Mouse (Mus musculus) urinary bladder, postnatal 25 days (tissue): Measurements from ENCODE around the gene Aqp11.

Experiments used
- DNase-seq: peaks from one replicate; pipeline ENCODE4 v3.0.0; 2022; ENCODE audit warnings: low spot score

Gene Aqp11

GRCm38 (mm10) chr7:97747787-97748497 is 9.9 kb upstream of the Aqp11 start:
- peak; percentile 78 for DNase-seq

- no peak for DNase-seq
Observed at GRCm38 (mm10) chr7:97747176-97747707, 9.2 kb upstream of the Aqp11 start.

DNA sequence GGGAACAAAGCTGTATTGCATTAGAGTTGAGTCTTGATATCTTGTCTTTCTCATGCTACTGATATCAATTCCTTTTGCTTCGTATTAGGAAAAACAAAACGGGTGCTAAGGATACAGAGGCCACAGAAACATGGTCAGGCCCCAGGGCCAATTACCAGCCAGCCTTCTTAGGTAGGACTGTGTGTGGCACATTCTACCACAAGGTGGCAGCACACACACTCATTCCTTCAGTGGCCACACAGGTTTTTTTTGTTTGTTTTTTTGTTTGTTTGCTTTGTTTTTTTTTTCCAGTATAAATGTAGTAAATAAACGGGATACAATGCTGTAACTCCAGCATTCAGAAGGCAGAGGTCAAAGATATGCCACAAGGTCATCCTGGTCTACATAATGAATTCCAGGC is 7.2 kb upstream of the Aqp11 start:
- DNase-seq = peak; percentile 46

DNA sequence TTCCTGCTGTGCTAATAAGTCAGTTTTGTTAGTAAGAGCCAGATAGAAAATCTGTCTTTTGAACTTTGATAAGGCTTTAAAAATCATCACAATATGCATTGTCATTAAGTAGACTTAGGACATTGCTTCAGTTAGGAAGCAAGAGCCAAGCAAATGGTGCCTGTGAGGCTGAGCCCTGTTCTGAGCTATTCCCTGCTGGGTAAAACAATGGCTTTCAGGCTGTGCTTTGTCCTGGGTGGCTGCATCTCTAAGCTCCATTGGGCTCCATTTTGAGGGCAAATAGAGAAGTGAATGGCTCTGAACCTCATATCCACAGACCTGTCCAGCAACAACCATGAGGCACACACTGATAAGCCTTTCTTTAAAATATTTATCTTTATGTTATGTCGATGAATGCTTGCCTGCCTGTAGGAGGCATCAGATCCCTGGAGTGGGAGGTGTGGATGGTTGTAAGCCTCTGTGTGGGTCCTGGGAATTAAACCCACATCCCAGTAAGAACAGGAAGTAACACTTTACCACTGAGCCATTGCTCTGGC is 3.7 kb upstream of the Aqp11 start:
- no peak for DNase-seq

- DNase-seq = no peak
Observed at GRCm38 (mm10) chr7:97740948-97741347, 2.9 kb upstream of the Aqp11 start.

DNA sequence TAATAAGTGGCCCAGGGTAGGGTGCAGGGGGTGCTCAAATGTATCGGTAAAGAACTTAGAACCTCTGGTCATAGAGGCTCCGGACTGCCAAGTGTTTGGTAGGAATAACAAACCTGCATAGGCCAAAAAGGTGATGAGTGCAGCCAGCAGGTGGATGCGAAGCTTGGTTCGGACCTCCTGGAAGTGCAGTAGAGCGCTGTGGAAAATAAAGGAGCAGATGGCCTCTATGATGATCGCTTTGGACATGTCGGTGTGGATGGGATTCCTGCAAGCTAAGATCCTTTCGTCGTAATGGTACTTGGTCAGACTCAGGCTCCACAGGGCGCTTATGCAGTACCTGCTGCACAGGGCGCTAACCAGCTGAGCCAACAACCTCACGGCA is 842 bp downstream of the Aqp11 start:
- no peak for DNase-seq

DNA sequence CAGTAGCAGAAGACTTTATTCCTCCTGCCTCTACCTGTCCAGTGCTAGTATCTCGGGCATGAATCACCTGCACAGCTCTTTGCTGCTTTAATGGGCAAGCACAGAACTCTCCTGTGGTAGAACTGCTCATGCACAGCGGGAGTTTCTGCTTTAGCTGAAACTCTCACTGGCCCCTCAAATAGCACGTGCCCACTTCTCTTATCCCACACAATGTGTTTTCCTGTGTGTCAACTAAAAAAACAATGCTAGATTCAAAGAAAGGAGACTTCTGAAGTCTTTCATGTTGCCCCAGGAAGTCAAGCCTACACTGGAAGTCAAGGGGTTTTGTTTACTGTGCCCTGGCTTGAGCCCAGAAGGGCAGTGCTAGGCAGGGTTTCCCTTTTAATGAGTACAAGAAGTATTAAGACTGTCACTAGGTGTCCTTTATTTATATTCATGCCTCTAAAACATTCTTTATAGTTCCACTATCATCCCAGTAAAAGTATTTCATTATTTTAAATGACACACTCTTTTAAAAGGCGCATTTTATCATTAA is 2.1 kb downstream of the Aqp11 start:
- DNase-seq = no peak

- DNase-seq = no peak
Observed at GRCm38 (mm10) chr7:97735021-97735420, 3.1 kb downstream of the Aqp11 start.

DNA sequence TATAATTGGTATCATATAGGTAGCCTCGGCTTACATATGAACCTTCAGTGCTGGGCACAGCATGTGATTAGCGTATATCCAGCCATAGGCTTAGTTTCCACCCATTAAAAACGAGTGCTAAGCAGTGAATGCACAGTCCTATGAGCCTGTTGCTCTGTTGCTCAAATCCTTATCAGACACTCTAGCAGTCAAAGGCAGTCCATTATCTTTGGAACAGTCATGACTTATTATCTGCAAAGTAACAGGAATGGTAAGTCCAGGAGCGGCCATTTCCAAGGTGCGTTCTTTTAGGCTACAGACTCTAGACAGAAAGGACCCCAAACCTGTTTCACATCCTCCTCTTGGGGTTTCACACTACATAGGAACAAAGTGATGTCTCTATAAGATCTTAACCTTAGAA is 4.5 kb downstream of the Aqp11 start:
- no peak for DNase-seq

- DNase-seq = no peak
Observed at GRCm38 (mm10) chr7:97730427-97730826, 7.7 kb downstream of the Aqp11 start.

- no peak for DNase-seq
Observed at GRCm38 (mm10) chr7:97728666-97729614, 9.1 kb downstream of the Aqp11 start.

DNA sequence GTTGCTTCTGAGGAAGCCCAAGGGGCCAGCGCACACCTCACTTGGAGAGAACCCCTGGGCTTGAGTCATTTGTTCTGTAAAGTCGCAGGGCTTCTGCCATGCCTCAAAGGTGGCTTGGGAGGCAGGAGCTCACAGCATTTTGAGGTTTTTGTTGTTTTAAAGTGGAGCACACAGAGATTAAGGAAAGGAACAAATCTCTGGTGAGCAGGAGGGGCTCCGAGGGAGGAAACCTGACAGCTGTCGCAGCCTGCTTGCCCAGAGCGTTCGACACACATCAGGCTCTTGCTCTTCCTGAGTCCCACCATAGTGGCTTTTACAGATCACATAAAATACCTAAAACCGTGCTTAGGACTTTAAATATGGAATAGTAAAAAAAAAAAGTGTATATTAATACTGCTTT is 11.3 kb downstream of the Aqp11 start:
- DNase-seq = no peak

GRCm38 (mm10) chr7:97726080-97726479 is 12.0 kb downstream of the Aqp11 start:
- DNase-seq = no peak

DNA sequence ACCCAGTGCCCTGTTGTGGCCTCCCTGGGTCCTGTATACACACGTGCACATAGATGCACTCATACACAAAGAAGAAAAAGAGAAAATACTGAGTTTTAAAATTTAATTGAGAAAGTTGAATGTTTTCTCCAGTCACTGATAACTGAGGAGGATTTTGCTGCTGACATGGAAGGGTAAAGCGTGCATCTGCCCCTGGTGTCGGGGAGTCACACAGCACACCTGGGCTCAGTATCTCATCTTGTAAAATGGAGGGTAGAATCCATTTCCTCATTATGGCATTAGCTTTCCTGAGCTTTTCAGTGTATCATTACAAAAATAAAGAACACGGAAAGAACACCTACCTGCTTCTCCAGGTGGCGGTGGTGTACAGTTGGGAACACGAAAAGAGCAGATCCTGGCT is 12.7 kb downstream of the Aqp11 start:
- no peak for DNase-seq

- no peak for DNase-seq
Observed at GRCm38 (mm10) chr7:97723646-97724538, 14.2 kb downstream of the Aqp11 start.

- no peak for DNase-seq
Observed at GRCm38 (mm10) chr7:97722278-97722918, 15.7 kb downstream of the Aqp11 start.

DNA sequence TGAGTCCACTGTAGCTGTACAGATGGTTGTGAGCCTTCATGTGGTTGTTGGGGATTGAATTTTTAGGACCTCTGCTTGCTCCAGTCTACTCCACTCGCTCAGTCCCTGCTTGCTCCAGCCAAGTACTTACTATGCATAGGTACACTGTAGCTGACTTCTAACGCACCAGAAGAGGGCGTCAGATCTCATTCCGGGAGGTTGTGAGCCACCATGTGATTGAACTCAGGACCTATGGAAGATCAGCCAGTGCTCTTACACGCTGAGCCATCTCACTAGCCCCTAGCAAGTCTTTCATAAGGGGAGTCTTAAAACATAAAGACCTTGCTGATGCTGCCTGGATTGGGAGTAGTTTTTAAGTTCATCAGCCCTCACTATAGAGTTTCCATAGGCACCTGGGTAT is 18.0 kb downstream of the Aqp11 start:
- DNase-seq = no peak

DNA sequence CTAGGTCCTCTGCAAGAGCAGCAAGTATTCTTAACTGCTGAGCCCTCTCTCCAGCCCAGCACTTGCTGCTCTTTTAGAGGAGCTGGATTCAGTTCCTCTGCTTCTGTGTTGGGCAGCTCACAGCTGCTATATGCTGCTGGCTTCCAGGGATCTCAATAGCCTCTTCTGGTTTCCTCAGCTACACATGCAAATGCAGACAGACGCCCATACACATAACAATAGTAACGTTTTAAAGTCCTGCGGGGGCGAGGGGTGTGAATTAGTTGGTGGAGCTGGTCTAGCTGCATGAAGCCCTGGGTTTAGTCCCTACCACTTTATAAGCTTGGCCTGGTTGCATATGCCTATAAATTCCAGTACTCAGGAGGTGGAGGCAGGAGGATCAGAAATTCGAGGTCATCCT is 19.0 kb downstream of the Aqp11 start:
- DNase-seq = no peak

- no peak for DNase-seq
Observed at GRCm38 (mm10) chr7:97717326-97717725, 20.8 kb downstream of the Aqp11 start.

- DNase-seq = no peak
Observed at GRCm38 (mm10) chr7:97714651-97715050, 23.4 kb downstream of the Aqp11 start.

DNA sequence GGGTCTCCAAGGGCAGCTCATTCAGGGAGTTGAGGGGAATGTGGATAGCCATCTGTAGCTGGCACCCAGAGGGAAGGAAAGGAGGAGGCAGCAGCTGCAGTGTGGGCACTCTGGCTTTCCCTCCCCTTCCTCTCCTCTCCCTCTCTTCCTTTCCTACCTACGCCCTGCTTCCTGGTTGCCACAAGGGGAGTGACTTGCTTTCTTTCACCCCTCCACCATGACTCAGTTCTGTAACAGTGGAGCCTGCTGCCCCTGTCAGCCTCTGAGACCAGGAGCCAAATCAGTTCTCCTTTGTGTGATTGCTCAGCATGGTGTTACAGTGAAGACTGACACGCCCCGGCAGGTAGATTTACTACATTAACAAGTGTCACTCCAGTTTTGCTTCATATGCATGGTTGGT is 28.9 kb downstream of the Aqp11 start:
- DNase-seq = no peak
